Mouse (Mus musculus): ENCODE measurements around the gene Akap10.

DNA sequence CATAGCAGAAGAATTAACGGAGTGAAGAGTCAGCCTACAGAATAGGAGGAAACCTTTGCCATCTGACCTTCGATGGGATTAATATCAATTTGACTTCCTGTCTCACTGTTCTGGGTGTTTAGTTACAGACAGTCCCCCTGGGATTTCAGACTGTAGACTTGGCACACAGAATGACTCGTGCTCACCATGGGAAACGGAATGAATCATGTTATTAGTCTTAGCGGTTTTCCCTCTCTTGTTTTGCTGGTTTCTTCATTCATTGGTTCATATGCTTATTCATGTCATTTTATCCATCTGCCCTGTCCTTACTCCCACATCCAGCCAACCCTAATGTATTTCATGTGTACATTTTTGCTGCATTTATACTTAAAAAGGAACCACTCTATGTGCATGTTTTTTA is 40.8 kb upstream of the Akap10 start:
- no peak for TF ChIP-seq POLR2AphosphoS5 (IDR thresholded peaks at IDR 0.05; ENCODE audit: insufficient replicate concordance, low read depth, low read length)
- no peak for TF ChIP-seq CTCF (IDR thresholded peaks at IDR 0.05; ENCODE audit: low read depth, low read length)
- TF ChIP-seq GATA1 (IDR thresholded peaks at IDR 0.05; ENCODE audit: borderline replicate concordance, low read length), result no peak

Measured in G1E (cell line).